Mouse (Mus musculus): ENCODE results near the gene Rasgef1c. TPM values are rescaled to one million over a fixed set of nuclear protein-coding genes. Genes with fewer than 3 reads are reported as not detected.

Gene Rasgef1c
- polyA plus RNA-seq, 1 experiment: 0.13 TPM

DNA sequence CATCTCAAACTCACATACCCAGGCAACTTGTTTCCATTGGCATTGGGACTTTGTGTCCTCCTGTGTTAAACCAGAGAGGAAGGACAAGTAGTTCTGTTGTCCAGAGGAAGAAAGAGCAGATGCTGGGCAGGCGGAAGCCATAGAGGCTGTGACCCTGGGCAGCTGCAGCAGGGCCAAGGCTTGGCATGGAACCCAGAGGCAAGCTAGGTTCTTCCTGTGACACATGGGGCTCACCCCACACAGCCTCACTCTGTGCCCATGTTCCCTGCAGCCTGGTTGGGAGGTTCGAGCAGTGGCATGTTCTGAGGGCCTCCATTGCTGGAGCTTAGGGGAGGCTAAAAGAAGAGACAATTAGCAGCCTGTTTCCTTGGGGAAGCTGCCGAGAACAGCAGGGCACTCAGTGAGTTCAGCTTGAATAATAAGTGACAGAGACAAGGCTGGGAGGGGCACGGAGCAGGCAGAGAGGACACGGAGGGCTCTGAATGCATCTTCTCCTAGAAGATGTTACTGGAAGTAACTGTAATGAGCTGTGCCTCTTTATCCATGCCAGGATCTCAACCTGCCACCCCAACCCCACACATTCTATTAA lies 29.5 kb downstream of the Rasgef1c start:
- Histone ChIP-seq H3K36me3 (ENCODE audit: control insufficient read depth, insufficient read depth, low read length) (no peaks in the 10 kb centered on the region), H3K4me3 (ENCODE audit: control insufficient read depth, insufficient read depth, low read length) (no peak overlapping the region), H3K27ac (ENCODE audit: control insufficient read depth, insufficient read depth, low read length) (no peak overlapping the region), H3K27me3 (ENCODE audit: control insufficient read depth, insufficient read depth, low read length) (no peaks in the 10 kb centered on the region), H3K4me1 (replicated peaks; ENCODE audit: control insufficient read depth, insufficient read depth, low read length) (no peaks in the 10 kb centered on the region)
- no peak for DNase-seq
- 76% methylated on average over 5 of the region's 5 CpGs for WGBS
- TF ChIP-seq POLR2A (IDR thresholded peaks at IDR 0.05; ENCODE audit: control insufficient read depth, extremely low read depth, insufficient read depth, low read length, poor library complexity): no peak
- TF ChIP-seq CTCF (IDR thresholded peaks at IDR 0.05; ENCODE audit: borderline replicate concordance, control insufficient read depth, extremely low read depth, insufficient read depth, low read length, poor library complexity): no peak

DNA sequence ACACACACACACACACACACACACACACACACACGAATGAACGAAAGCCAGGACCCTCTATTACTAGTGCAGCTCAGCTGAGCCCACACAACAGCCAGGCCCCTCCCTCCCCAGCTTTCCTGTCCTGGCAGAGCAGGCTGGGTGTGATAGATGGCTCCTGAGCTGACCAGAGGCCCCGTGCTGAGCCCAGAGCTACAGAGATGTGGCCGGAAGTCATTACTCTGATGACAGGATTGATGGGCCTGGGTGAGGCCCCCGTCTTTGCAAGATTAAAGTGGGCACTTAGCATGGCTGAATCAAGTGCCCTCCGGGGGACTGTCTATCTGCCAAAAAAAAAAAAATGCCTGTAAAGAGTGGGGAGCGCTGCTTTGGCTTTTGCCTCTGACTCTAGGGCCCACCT lies 30.2 kb downstream of the Rasgef1c start:
- H3K27ac ChIP-seq (ENCODE audit: control insufficient read depth, insufficient read depth, low read length): no peak overlapping the region
- WGBS: 40% methylated on average over 7 of the region's 7 CpGs
- H3K4me1 ChIP-seq (replicated peaks; ENCODE audit: control insufficient read depth, insufficient read depth, low read length): no peaks in the 10 kb centered on the region
- H3K36me3 ChIP-seq (ENCODE audit: control insufficient read depth, insufficient read depth, low read length): no peaks in the 10 kb centered on the region
- H3K4me3 ChIP-seq (ENCODE audit: control insufficient read depth, insufficient read depth, low read length): no peak overlapping the region
- DNase-seq: no peak
- H3K27me3 ChIP-seq (ENCODE audit: control insufficient read depth, insufficient read depth, low read length): no peaks in the 10 kb centered on the region
- no peak for TF ChIP-seq POLR2A (IDR thresholded peaks at IDR 0.05; ENCODE audit: control insufficient read depth, extremely low read depth, insufficient read depth, low read length, poor library complexity)

DNA sequence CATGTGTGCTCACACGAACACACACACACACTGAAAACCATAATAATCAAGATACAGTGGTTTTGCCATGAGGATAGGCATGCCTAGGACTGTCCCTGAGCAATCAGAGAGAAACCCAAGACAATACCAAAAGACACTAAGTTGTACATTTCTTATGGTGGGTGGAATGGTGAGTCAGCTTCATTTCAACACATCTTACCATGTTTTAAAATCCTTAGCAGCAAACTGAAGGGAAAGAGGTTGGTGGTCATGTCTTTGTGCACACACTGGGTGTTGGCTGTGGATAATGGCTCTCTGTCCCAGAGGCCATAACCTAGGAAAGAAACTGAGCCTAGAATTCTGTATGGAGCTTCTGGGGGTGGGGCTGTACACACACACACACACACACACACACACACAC lies 32.2 kb downstream of the Rasgef1c start:
- H3K36me3 ChIP-seq (ENCODE audit: control insufficient read depth, insufficient read depth, low read length): no peaks in the 10 kb centered on the region
- no peak overlapping the region for H3K27ac ChIP-seq (ENCODE audit: control insufficient read depth, insufficient read depth, low read length)
- no peaks in the 10 kb centered on the region for H3K4me1 ChIP-seq (replicated peaks; ENCODE audit: control insufficient read depth, insufficient read depth, low read length)
- TF ChIP-seq POLR2A (IDR thresholded peaks at IDR 0.05; ENCODE audit: control insufficient read depth, extremely low read depth, insufficient read depth, low read length, poor library complexity) (no peak), CTCF (IDR thresholded peaks at IDR 0.05; ENCODE audit: borderline replicate concordance, control insufficient read depth, extremely low read depth, insufficient read depth, low read length, poor library complexity) (no peak)
- 82% methylated on average over 1 of the region's 1 CpGs for WGBS
- H3K27me3 ChIP-seq (ENCODE audit: control insufficient read depth, insufficient read depth, low read length): no peaks in the 10 kb centered on the region
- no peak overlapping the region for H3K4me3 ChIP-seq (ENCODE audit: control insufficient read depth, insufficient read depth, low read length)
- DNase-seq: no peak

DNA sequence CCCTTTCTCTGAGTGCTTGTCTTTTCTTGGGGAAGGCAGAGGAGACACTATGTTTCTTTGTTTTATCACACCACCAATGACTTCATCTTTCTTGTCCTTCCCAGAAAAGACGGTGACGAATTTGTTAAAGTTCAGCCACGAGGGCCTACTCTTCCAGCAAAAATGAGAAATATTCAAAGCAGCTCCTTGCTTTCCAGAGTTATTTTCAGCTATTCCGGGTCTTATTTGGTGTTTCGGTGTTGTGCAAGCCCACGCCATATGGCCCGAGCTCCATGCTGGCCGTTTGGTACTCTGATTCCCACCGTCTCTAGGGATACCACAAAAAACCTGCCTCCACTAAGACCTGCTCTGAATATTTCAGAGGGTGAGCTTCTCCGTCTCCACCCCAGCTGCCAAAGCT lies 32.7 kb downstream of the Rasgef1c start:
- Histone ChIP-seq H3K4me3 (ENCODE audit: control insufficient read depth, insufficient read depth, low read length) (no peak overlapping the region), H3K27me3 (ENCODE audit: control insufficient read depth, insufficient read depth, low read length) (no peaks in the 10 kb centered on the region), H3K36me3 (ENCODE audit: control insufficient read depth, insufficient read depth, low read length) (no peaks in the 10 kb centered on the region), H3K4me1 (replicated peaks; ENCODE audit: control insufficient read depth, insufficient read depth, low read length) (no peaks in the 10 kb centered on the region), H3K27ac (ENCODE audit: control insufficient read depth, insufficient read depth, low read length) (no peak overlapping the region)
- WGBS: 90% methylated on average over 10 of the region's 10 CpGs
- DNase-seq: no peak
- TF ChIP-seq POLR2A (IDR thresholded peaks at IDR 0.05; ENCODE audit: control insufficient read depth, extremely low read depth, insufficient read depth, low read length, poor library complexity) (no peak), CTCF (IDR thresholded peaks at IDR 0.05; ENCODE audit: borderline replicate concordance, control insufficient read depth, extremely low read depth, insufficient read depth, low read length, poor library complexity) (no peak)

DNA sequence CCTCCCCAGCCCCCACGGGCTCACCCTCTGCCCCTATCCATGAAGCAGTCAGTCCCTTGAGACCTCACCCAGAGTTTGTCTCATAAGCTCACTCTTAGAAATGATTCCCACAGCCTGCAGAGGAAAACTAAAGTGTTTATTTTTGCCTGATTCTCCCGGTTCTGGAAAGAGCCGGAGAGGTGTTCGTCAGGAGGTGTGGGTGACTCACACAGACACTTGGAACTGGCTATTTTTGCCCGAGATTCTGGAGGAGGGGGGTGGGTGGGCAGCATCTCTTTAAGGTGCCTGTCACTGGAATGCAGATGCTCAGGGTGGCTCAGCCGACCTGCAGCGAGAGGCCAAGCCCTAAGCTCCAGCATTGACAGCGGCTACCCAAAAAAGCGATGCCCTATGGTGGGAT lies 34.8 kb downstream of the Rasgef1c start:
- TF ChIP-seq POLR2A (IDR thresholded peaks at IDR 0.05; ENCODE audit: control insufficient read depth, extremely low read depth, insufficient read depth, low read length, poor library complexity) (no peak), CTCF (IDR thresholded peaks at IDR 0.05; ENCODE audit: borderline replicate concordance, control insufficient read depth, extremely low read depth, insufficient read depth, low read length, poor library complexity) (no peak)
- Histone ChIP-seq H3K27ac (ENCODE audit: control insufficient read depth, insufficient read depth, low read length) (no peak overlapping the region), H3K4me3 (ENCODE audit: control insufficient read depth, insufficient read depth, low read length) (no peak overlapping the region), H3K36me3 (ENCODE audit: control insufficient read depth, insufficient read depth, low read length) (no peaks in the 10 kb centered on the region), H3K4me1 (replicated peaks; ENCODE audit: control insufficient read depth, insufficient read depth, low read length) (no peaks in the 10 kb centered on the region), H3K27me3 (ENCODE audit: control insufficient read depth, insufficient read depth, low read length) (no peaks in the 10 kb centered on the region)
- 86% methylated on average over 9 of the region's 9 CpGs for WGBS
- DNase-seq: no peak

DNA sequence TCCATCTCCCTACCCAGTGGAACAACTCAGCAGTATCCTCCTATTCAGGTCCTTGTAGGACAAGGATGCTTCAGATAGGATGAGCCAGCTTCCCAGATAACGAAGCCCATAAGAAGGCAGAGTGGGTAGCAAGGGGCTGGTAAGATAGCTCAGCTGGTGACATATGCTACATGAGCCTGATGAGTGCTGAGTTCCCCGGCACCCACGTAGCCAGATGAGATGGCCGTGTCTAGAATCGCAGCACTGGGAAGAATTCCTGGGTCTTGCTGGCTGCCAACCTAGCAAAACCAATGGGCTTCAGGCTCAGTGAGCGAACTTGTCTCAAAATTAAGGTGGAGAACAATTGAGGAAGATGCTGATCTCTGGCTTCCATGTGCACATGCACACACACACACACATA lies 36.1 kb downstream of the Rasgef1c start:
- TF ChIP-seq CTCF (IDR thresholded peaks at IDR 0.05; ENCODE audit: borderline replicate concordance, control insufficient read depth, extremely low read depth, insufficient read depth, low read length, poor library complexity): no peak
- no peak for TF ChIP-seq POLR2A (IDR thresholded peaks at IDR 0.05; ENCODE audit: control insufficient read depth, extremely low read depth, insufficient read depth, low read length, poor library complexity)
- WGBS: 96% methylated on average over 6 of the region's 6 CpGs
- no peaks in the 10 kb centered on the region for H3K4me1 ChIP-seq (replicated peaks; ENCODE audit: control insufficient read depth, insufficient read depth, low read length)
- no peaks in the 10 kb centered on the region for H3K27me3 ChIP-seq (ENCODE audit: control insufficient read depth, insufficient read depth, low read length)
- H3K4me3 ChIP-seq (ENCODE audit: control insufficient read depth, insufficient read depth, low read length): no peak overlapping the region
- H3K36me3 ChIP-seq (ENCODE audit: control insufficient read depth, insufficient read depth, low read length): no peaks in the 10 kb centered on the region
- H3K27ac ChIP-seq (ENCODE audit: control insufficient read depth, insufficient read depth, low read length): no peak overlapping the region
- no peak for DNase-seq
